Mouse (Mus musculus): Measurements from ENCODE around the gene Ly6g6d.

DNA sequence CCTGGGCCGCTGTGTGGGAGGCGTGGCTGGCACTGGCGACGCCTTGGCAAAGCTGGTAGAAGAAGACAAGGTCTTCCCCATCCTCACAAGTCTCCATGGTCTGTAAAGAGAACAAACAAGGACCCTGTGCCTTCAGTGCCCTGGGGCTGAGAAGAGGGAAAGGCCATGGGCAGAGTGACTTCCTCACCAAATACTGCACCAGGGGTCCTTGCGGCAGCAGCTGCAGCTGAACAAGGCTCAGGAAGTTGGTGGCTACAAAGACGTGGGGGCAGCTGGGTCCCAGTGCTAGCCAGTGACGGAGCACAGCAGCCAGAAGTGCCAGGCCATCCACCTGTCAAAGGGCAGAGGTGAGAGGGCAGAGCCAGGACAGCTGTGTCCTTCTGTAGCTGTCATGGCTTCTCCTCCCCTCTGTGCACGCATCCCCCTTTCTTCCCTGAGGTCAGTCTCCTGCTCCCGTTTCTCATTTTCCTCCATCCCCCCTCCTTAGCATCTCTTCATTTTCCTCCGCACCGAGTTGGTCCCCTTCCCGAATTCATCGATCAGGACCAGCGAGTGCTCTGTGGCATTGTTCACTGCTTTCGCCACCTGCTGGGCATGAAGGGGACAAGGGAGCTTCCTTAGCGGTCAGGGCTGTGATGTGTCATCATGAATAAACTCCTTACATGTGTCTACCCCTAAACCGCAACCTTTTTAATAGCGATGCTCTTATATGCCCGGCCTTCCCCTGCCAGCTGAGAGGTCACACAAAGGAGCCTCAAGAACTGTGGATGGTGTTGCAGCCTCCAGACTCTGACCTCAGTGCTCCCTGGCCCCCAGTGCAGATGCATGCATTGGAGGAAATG, 48.0 kb downstream of the Ly6g6d start:
- peak; percentile 69; the same call in 1 of the 2 replicates for TF ChIP-seq CTCF (IDR thresholded peaks at IDR 0.05; ENCODE audit: extremely low read depth, insufficient read depth, insufficient read length, insufficient replicate concordance)
- TF ChIP-seq POLR2A (IDR thresholded peaks at IDR 0.05; ENCODE audit: low read depth, low read length), result no peak

All from spleen, adult 2 months (tissue).